Mouse (Mus musculus): ENCODE results near the gene Oas1f. TPM values are rescaled to one million over a fixed set of nuclear protein-coding genes. Genes with fewer than 3 reads are reported as not detected.
"Not testable (repeated sequence)": the region's sequence is repeated elsewhere in the genome, so short reads cannot be mapped to it uniquely, and the experiment has no call there.

The Oas1f gene
- polyA plus RNA-seq, 1 experiment from 2014 or later = not detected

DNA sequence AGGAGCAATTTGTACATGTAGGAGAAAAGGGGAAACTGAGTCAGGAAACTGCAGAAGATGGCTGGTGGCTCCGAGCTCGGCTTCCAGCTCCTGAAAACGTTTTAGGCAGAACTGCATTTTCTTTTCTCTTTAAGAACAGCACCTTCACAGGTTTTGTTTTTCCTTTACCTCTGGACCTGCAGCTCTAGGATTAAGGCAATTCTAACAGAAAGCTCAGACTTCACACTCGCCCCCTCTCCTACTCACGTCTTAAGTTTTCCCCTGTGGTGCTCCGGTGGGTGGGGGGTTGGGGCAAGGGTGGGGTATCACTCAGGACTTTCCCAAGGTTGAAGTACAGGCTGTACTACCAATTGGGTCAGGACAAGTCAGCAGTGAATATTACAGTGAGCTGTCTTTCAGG, 40.7 kb downstream of the Oas1f start:
- Histone ChIP-seq H3K27me3 (ENCODE audit: control insufficient read depth, insufficient read depth, low read depth, low read length) (no peaks in the 10 kb centered on the region), H3K4me1 (replicated peaks; ENCODE audit: control insufficient read depth, insufficient read depth, low read length) (no peaks in the 10 kb centered on the region), H3K4me3 (ENCODE audit: low read length) (no peak overlapping the region), H3K9me3 (ENCODE audit: control insufficient read depth, low read length) (no peaks in the 10 kb centered on the region), H3K27ac (ENCODE audit: low read length) (no peak overlapping the region), H3K36me3 (ENCODE audit: control insufficient read depth, insufficient read depth, low read length) (no peaks in the 10 kb centered on the region), H3K4me2 (ENCODE audit: low read depth, low read length) (no peak overlapping the region), H3K9ac (ENCODE audit: low read length) (no peak overlapping the region)
- no peak for ATAC-seq (ENCODE audit: low read depth)
- 33% methylated on average over 6 of the region's 6 CpGs for WGBS

DNA sequence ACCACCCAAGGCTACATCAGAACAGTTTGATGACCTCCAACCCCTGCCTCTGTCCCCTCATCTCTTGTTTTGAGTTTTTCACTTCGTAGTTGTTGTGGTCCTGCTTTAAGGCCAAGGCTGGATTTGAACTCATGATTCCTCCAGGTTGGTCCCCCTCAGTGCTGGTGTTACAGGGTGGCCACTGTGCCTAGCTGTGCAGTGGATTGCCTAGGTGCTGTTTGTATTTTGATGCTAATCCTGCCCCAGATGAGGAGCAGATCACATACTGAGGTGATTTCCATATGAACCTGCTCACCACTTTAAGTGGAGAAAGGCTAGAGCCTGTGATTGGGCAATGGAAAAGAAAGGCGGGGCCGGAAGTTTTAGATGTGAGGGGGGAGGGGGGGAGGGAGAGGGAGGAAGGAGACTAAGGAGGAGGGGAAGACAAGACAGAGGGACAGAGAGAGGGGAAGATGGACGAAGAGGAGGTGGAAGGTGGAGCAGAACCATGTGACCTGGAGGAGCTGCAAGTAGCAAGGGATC, 41.2 kb downstream of the Oas1f start:
- 42% methylated on average over 4 of the region's 4 CpGs for WGBS
- not testable (repeated sequence) for H3K4me2 ChIP-seq (ENCODE audit: low read depth, low read length)

DNA sequence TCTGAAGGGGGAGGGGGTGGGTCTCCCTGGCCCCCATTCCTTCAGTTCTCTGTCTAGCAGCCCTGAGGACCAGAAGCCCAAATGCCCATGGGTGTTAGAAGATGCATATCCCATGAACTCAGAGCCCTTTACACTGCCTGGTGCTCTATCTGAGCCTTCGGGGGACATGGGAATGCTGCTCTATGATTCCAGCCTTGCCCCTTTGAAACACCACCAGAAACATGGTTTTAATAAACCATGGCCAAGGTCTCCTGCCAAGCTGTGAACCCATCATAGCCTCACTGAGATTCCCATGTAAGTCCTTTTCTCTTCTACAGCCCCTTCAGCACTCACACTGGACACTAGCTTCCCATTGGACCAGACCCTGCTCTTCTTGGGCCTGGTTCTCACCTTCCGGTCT, 42.9 kb downstream of the Oas1f start:
- H3K9ac ChIP-seq (ENCODE audit: low read length) = no peak overlapping the region
- 91% methylated on average over 2 of the region's 2 CpGs for WGBS
- ATAC-seq (ENCODE audit: low read depth) = no peak

More for the DNA sequence above, 41.2 kb downstream of the Oas1f start:
- not testable (repeated sequence) for ATAC-seq (ENCODE audit: low read depth); H3K27ac ChIP-seq (ENCODE audit: low read length); H3K4me1 ChIP-seq (replicated peaks; ENCODE audit: control insufficient read depth, insufficient read depth, low read length); H3K9ac ChIP-seq (ENCODE audit: low read length); H3K36me3 ChIP-seq (ENCODE audit: control insufficient read depth, insufficient read depth, low read length); H3K4me3 ChIP-seq (ENCODE audit: low read length); H3K9me3 ChIP-seq (ENCODE audit: control insufficient read depth, low read length); H3K27me3 ChIP-seq (ENCODE audit: control insufficient read depth, insufficient read depth, low read depth, low read length)

DNA sequence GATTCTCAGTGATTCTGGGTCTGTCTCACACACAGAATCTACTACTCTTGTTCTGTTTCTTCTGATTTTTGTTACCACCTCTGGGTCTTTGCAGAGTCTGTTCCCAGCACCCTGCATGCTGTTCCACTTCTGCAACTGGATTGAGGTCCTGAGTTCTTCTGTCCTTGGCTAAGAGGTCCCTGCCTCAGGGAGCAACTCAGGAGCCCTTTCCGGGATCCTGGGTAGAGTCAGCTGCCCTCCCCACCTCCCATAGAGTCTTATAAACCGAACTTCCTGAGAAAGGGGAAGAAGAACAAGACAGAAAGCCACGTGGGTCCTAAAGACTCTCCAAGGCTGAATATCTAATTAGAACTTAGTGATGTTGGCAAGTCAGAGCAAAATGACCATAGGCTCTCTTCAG, 43.8 kb downstream of the Oas1f start:
- Histone ChIP-seq H3K9ac (ENCODE audit: low read length) (no peak overlapping the region), H3K27ac (ENCODE audit: low read length) (no peak overlapping the region), H3K36me3 (ENCODE audit: control insufficient read depth, insufficient read depth, low read length) (no peaks in the 10 kb centered on the region), H3K9me3 (ENCODE audit: control insufficient read depth, low read length) (no peaks in the 10 kb centered on the region), H3K27me3 (ENCODE audit: control insufficient read depth, insufficient read depth, low read depth, low read length) (no peaks in the 10 kb centered on the region), H3K4me3 (ENCODE audit: low read length) (no peak overlapping the region), H3K4me1 (replicated peaks; ENCODE audit: control insufficient read depth, insufficient read depth, low read length) (no peaks in the 10 kb centered on the region), H3K4me2 (ENCODE audit: low read depth, low read length) (no peak overlapping the region)
- 54% methylated on average over 3 of the region's 3 CpGs for WGBS
- no peak for ATAC-seq (ENCODE audit: low read depth)

More for the DNA sequence above, 42.9 kb downstream of the Oas1f start:
- Histone ChIP-seq H3K27me3 (ENCODE audit: control insufficient read depth, insufficient read depth, low read depth, low read length) (no peaks in the 10 kb centered on the region), H3K4me3 (ENCODE audit: low read length) (no peak overlapping the region), H3K36me3 (ENCODE audit: control insufficient read depth, insufficient read depth, low read length) (no peaks in the 10 kb centered on the region), H3K27ac (ENCODE audit: low read length) (no peak overlapping the region), H3K9me3 (ENCODE audit: control insufficient read depth, low read length) (no peaks in the 10 kb centered on the region), H3K4me2 (ENCODE audit: low read depth, low read length) (no peak overlapping the region), H3K4me1 (replicated peaks; ENCODE audit: control insufficient read depth, insufficient read depth, low read length) (no peaks in the 10 kb centered on the region)

DNA sequence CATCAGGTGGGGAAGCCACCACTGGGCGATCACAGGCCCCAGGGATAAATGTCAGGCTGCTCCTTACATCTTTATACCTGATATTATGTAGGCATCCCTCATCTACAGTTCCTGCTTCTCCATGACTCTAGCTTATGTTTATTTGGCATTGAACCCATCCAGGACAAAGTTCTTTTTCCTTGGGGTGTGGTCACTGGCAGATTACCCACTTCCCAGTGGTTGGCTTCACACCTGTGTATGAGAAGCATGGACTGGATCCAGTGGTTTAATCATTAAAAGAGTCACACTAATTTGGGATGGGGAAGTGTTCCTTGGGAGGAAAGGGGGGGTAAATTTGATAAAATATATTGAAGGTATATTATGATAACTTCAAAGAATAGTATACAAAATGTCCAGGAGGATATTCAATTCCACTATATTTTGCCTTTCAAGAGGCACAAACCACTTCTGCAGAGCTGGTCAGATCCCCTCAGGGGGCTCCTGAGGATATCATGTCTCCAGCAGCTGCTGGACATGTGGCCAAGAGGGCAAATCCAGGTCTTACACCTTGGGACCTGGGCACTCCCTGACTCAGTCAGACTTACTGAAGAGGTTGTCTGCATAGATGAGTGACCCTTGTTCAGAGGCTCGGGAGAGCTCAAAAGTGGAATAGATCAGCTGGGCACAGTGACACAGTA, 44.5 kb downstream of the Oas1f start:
- H3K4me1 ChIP-seq (replicated peaks; ENCODE audit: control insufficient read depth, insufficient read depth, low read length); H3K4me3 ChIP-seq (ENCODE audit: low read length); ATAC-seq (ENCODE audit: low read depth); H3K4me2 ChIP-seq (ENCODE audit: low read depth, low read length); H3K27ac ChIP-seq (ENCODE audit: low read length); H3K27me3 ChIP-seq (ENCODE audit: control insufficient read depth, insufficient read depth, low read depth, low read length); H3K9ac ChIP-seq (ENCODE audit: low read length); H3K9me3 ChIP-seq (ENCODE audit: control insufficient read depth, low read length); H3K36me3 ChIP-seq (ENCODE audit: control insufficient read depth, insufficient read depth, low read length): not testable (repeated sequence)
- WGBS = 67% methylated on average over 2 of the region's 2 CpGs

DNA sequence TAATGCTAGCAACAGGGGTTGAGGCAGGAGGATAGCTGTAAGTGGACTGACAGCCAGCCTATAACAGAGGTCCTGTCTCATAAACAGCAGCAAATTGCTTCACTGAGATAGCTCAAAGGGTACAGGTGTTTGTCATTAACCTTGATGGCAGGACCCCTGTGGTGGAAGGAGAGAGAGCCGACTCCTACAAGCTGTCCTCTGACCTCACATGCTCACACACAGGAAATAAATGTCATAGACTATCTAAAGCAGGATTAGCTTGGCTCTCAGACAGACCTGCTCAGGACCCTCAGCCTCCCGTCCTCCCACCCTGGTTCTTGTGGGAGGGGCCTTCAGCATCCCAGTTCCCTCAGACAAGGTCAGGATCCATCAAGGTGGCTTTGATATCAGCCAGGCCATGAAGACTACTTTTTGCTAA, 45.1 kb downstream of the Oas1f start:
- ATAC-seq (ENCODE audit: low read depth) = no peak
- H3K4me2 ChIP-seq (ENCODE audit: low read depth, low read length) = no peak overlapping the region
- H3K36me3 ChIP-seq (ENCODE audit: control insufficient read depth, insufficient read depth, low read length) = no peaks in the 10 kb centered on the region
- no peaks in the 10 kb centered on the region for H3K9me3 ChIP-seq (ENCODE audit: control insufficient read depth, low read length)
- no peaks in the 10 kb centered on the region for H3K4me1 ChIP-seq (replicated peaks; ENCODE audit: control insufficient read depth, insufficient read depth, low read length)
- H3K27me3 ChIP-seq (ENCODE audit: control insufficient read depth, insufficient read depth, low read depth, low read length) = no peaks in the 10 kb centered on the region
- H3K27ac ChIP-seq (ENCODE audit: low read length) = no peak overlapping the region
- no peak overlapping the region for H3K4me3 ChIP-seq (ENCODE audit: low read length)
- H3K9ac ChIP-seq (ENCODE audit: low read length) = no peak overlapping the region
- 48% methylated on average over 2 of the region's 2 CpGs for WGBS

DNA sequence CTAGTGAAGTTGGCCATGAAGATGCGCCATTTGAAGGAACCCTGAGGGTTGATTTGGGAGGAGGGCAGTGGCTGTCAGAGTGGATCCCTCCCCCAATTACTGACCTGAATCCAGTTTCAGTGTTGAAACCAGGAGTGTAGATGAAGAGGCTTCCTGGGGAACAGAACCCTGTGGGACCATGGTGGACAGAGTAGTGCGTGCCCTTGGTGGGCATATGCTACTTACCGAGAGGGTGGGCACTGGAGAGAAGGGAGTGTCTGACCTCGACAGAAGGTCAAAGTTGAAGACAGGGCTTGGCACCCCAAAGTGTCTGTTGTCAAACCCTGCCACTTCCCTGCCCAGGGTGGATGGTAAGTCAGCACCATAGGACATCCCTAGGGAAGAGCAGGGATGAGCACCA, 46.7 kb downstream of the Oas1f start:
- ATAC-seq (ENCODE audit: low read depth); H3K4me3 ChIP-seq (ENCODE audit: low read length); H3K4me1 ChIP-seq (replicated peaks; ENCODE audit: control insufficient read depth, insufficient read depth, low read length); H3K27ac ChIP-seq (ENCODE audit: low read length); H3K27me3 ChIP-seq (ENCODE audit: control insufficient read depth, insufficient read depth, low read depth, low read length); H3K9ac ChIP-seq (ENCODE audit: low read length); H3K4me2 ChIP-seq (ENCODE audit: low read depth, low read length); H3K36me3 ChIP-seq (ENCODE audit: control insufficient read depth, insufficient read depth, low read length); H3K9me3 ChIP-seq (ENCODE audit: control insufficient read depth, low read length): not testable (repeated sequence)
- WGBS = 93% methylated on average over 4 of the region's 4 CpGs

DNA sequence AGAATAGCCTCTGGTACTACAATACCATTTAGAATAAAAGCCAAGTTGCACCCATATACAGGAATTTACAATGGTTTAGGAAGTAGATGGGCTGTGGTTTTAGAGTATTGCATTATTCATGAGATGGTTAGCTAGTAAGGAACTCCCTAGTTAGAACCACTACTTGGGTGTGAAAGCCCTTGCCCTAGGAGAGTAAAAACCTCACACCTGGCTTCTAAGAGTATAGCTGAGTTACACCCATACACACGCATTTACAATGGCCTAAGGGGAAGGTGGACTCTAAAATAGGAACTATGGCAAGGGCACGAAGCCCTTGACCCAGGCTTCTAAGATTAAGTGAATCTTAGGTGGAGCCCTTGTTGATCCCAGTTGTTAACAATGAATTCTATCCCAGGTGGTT, 47.5 kb downstream of the Oas1f start:
- ATAC-seq (ENCODE audit: low read depth); H3K36me3 ChIP-seq (ENCODE audit: control insufficient read depth, insufficient read depth, low read length); H3K27ac ChIP-seq (ENCODE audit: low read length); H3K9me3 ChIP-seq (ENCODE audit: control insufficient read depth, low read length); H3K4me2 ChIP-seq (ENCODE audit: low read depth, low read length); H3K27me3 ChIP-seq (ENCODE audit: control insufficient read depth, insufficient read depth, low read depth, low read length); H3K9ac ChIP-seq (ENCODE audit: low read length); H3K4me3 ChIP-seq (ENCODE audit: low read length); H3K4me1 ChIP-seq (replicated peaks; ENCODE audit: control insufficient read depth, insufficient read depth, low read length): not testable (repeated sequence)
- WGBS = 72% methylated on average over 2 of the region's 2 CpGs

DNA sequence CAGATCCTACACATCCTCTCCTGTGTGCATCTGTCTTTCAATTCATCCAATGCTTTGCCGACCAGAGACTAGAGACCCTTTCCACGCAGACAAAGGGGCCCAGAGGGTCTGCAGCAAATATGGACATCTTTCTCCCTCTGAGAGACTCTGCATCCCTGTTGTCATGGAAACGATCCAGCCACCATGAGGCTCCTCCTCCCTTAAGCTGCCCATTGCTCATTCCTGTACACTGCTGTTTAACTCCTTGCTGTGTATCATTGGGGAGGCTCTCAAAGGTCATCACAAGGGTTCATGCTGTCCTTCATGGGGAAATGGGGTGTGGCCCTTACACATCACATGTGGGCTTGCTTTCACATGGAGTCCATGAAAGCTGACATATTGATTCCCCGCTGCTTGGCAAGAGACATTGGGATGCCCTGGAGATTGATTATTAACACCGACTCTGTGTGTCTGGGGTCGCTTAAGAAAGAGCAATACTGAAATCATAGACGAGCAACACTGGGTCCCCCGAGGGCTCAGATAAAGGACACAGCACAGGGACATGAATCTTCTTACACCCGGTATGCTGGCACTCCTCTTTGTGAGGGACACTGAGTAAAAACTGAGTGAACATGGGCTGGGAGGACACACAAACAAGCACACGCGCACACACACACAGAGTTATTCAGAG, 48.2 kb downstream of the Oas1f start:
- no peaks in the 10 kb centered on the region for H3K9me3 ChIP-seq (ENCODE audit: control insufficient read depth, low read length)
- H3K4me1 ChIP-seq (replicated peaks; ENCODE audit: control insufficient read depth, insufficient read depth, low read length) = no peaks in the 10 kb centered on the region
- ATAC-seq (ENCODE audit: low read depth) = no peak
- H3K27me3 ChIP-seq (ENCODE audit: control insufficient read depth, insufficient read depth, low read depth, low read length) = no peaks in the 10 kb centered on the region
- no peak overlapping the region for H3K9ac ChIP-seq (ENCODE audit: low read length)
- H3K4me3 ChIP-seq (ENCODE audit: low read length) = no peak overlapping the region
- H3K4me2 ChIP-seq (ENCODE audit: low read depth, low read length) = no peak overlapping the region
- H3K36me3 ChIP-seq (ENCODE audit: control insufficient read depth, insufficient read depth, low read length) = no peaks in the 10 kb centered on the region
- H3K27ac ChIP-seq (ENCODE audit: low read length) = no peak overlapping the region
- WGBS = 82% methylated on average over 11 of the region's 11 CpGs
